Mouse (Mus musculus) kidney, adult 8-10 months (tissue): ENCODE results near the gene Pip4k2a.

Source experiments
- DNase-seq, 2 experiments: peaks; one replicate each; pipeline ENCODE4 v3.0.0; 2022

The Pip4k2a gene

DNA sequence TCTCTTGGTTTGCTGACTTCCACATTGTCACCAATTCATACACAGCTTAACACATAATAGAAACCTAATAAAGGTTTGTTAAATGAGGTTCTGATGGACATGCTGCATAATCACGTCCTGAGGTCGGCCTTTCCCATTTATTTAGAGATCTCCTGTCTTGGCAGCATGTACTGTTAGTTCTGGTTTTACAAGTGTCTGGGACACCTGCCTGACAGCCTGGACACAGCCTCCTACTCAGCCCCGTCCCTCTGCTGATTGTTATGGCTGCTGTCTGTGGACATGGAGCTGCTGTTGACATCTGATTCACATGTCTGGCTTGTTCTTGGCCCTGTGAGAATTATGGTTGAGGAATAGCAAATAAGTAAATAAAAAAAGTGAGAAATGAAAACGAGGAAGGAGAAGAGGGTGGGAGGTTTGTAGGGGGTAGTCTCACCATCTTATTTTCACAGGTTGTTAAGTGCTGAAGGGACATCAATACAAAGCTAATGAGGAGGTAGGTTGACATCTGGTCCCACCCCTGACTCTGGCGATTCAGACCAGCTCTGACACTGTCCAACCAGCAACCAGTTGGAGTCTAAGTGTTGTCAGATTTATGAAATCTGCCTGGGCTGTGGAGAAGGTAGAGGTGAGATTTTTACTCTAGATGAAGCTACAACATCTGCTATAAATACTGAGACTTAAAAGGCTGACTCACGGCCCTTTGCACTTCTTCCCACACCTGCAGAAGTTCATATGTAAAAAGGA lies 166.7 kb downstream of the Pip4k2a start:
- no peak for DNase-seq

DNA sequence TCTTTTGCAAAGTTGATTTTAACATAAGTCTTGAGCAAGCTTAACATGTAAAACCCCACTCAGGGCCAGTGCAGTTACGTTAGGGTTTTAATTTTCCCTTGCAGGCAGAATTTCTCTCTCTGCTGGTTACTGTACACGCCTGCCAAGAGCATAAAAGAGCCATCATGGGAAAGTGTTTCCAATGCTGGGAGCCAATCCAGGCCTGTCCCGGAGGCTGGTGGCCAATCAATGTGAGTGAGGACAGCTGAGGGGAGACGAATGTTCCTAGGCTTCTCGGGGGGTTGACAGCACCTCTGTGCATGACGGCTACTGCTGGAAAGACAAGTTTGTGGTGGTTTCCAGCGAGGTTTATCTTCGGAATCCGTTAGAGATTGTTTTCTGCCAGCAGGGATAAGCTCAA lies 175.2 kb downstream of the Pip4k2a start:
- no peak for DNase-seq

DNA sequence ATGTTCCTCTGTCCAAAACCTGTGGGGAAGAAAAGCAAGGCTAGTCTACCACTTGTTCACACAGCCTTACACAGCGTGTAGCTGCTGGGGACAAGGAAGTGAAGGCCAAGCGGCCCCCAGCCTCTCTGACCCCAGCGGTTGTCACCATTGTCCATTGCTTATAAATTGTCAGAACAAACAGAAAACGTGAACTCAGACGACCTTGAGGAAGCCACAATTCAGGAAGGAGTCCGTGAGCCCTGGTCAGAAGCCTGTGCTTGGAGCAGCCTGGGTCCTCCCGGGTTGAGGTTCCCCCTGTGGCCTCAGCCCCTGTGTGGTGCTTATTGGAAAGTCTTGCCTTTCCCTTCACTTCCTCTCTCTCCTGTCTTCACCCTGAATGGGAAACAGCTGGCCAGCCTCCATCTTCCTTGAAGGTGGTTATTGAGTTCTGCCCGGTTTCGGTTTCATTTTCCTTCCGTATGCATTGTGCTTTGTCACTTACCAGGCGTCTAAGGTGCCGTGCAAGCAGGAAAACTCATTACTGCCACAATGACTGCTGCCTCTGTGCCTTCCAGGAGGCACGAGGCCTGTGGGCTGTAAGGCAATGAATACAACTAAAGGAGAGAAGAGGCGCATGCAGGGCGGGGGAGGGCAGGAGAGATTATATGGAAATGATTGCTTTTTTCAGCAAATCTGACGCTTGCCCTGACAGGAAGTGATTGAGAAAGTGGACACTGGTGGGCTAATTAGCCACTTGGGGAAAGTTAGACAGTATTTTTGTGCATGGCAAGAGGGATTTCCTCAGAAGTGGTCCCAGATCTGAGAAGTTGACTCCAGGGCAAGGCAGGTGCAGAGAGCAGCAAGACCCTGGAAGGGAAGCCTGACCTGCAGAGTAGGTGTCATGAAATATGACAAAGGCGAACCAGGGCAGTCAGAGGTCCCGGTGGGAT lies 176.2 kb downstream of the Pip4k2a start:
- DNase-seq: peak; percentile 55 to 56

DNA sequence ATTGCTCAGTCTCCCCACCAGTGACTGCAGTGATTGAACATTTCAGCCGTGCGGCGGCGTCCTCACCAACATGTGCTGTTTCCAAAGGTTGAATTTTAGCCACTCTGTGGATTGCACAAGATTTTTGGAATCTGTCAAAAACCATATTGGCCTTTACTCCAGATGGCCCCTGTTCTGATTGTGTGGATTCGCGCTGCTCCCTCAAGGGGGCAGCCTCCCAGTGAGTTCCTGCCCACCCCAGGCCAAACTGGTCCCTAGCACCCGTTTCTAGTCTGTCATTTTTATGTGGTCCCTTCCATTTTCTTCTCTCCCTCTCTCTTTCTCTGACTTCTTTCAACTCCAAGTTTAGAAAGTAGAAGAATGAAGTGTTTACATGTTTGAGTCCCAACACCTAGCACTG lies 178.4 kb downstream of the Pip4k2a start:
- DNase-seq: no peak

DNA sequence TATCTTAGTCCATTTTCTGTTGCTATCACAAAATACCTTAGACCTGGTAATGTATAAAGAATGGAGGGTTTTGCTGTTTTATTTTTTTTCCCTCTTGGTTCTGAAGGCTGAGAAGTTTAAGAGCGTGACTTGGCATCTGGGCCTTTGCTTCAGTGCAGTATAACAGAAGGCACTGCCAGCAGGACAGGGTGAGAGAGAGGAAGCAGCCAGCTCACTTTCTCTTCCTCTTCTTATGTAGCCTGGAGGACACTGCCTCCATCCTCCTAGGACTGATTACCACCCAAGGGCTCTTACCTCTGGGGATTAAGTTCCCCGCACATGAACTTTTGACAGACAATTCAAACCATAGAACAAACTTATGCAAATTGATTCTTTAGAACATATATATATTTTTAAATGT lies 181.9 kb downstream of the Pip4k2a start:
- no peak for DNase-seq

DNA sequence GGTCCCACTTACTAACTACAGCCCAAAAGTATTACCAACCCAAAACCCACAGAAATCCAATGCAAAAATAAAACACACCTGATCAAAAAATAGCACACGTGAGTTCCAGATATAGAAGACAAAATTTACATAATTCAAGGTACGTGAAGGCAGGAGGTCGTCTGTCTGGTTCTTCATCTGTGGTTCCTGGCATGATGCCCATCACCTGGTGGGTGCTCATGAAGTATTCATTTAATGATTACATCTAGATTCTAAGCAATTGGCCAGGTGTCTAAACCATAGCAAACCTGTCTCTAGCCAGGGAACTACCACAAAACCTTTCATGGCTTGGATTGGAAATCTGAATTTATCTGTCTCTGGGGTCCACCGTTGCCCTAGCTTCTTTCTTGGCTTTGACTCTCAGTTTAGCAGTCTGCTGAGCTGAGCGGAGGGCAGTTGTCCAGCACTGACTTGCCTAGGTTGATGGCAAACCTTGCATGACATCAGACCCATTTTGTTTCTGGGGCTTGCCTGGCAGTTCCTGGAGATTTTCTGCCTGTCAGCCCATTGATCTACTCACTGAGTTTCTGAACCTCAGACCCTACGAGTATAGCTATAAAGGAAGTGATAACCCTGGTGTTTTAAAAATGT lies 182.5 kb downstream of the Pip4k2a start:
- DNase-seq: no peak

DNA sequence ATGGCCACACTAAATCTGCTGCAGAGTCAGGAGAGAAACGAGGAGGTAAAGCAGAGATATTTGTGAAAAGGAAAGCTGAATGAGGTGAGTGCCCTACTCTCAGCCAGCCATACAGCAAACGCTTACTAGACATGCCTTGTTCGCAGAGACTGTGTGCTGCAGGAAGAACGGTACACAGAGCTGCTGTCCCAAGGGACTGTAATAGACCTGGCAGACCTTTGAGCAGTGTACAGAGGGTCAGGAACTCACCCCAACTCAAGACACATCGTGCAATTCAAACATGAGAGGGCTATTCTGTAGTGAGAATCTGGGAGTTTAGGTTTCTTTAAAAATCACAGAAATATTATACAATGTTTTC lies 183.5 kb downstream of the Pip4k2a start:
- DNase-seq: no peak

DNA sequence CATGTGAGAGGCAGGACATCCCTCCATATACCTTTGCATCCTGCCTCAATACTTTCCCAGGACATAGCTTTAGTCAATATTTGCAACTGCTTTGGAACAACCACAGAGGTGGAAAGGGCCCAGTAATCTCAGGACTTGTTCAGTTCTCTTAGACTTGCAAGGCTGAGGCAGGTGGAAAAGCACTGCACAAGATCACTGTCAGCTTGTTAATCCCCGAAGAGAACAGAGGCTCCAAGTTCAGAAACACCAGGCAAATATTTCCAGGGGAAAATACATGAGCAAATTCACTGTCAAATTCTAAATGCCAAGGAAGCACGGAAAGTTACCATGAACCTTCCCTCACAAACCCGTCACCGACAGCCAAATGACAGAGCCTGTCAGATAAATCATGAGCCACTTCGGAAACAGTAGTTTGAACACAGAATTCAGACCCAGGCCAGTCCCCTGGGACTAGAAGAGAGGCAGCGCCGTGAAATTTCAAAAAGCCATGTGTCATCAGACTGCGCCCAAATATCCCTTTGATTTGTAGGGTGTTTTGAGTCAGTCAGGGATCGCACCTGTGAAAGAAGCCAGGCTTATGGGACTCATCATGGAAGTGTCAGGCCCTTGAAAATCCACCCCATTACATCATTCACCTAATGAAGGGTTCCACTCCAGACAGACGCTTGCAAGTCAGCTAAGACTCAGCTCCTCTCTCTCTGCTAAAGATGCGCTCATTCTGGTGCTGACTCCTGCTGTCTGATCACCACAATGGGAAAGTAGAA lies 184.1 kb downstream of the Pip4k2a start:
- no peak for DNase-seq

DNA sequence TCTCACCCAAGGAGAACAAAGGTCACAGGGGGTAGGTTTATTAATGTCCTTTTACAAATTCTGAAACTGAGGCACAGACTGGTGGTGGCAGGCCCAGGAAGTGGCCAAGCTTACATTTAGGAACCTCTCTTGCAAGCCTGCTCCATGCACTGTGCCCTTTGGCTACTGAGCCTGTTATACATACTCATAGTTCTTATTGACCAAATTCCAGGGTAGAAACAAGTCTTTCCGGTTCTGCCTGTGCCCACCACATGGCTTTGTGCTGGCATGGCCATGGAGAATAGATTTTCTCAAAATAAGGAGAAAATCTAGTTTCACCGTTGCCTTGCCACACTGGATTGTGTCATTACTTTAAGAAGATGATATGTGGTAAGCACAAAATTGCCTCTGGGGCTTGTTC lies 190.0 kb downstream of the Pip4k2a start:
- no peak for DNase-seq

DNA sequence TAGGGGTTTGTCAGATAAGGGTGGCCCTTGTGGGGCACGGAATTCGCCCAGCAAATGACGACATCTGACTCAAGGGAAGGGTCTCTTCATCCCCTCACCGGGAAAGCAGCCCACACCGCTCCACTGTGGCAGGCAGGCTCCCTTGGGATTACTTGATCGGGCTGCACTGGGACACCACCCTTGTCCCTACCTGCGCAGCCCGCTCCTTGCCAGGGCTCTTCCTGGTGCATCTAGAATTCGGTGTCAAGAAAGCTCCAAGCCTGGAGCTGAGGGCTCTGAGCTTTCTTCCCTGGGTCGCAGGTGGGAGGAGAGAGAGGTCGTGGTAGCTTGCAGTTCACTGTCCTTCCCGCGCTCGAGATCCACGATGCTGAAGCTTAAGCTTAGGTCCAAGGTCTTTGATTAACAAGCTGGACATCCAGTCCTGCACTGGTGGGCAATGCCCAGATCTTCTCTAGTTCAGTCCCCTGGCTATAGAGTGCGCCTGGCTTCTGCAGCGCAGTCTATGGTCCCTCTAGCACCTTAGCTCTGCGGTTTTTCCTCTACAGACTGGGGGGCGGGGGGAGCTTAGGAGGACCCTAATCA lies 196.6 kb downstream of the Pip4k2a start:
- no peak for DNase-seq

DNA sequence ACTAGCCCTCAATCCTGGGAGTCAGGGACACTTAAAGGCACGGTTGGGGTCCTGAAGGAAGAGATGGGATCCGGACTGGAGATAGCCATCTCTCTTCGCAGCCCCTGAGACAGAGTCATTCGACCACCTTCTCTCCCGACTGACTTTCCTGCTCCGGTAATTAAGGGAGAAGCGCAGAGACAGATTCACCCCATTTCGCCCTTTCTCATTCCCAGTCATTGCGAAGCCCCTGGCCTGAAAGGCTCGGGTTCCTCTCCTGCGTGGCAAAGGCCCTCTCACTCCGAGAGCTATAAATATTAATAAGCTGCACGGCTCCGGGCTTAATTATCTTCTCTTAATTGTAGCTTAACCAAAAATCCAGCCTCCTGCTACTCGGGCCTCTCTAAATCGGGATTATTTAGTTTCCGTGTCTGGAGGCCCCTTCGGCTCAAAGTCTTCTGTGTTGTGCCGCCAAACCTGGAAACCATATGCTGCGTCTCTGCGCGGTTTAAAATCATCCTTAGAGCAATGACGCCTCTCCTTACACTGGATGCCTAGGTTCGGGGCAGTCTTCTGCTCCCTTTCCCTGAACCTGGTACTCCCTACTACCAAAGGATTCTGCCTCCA lies 197.2 kb downstream of the Pip4k2a start:
- no peak for DNase-seq

DNA sequence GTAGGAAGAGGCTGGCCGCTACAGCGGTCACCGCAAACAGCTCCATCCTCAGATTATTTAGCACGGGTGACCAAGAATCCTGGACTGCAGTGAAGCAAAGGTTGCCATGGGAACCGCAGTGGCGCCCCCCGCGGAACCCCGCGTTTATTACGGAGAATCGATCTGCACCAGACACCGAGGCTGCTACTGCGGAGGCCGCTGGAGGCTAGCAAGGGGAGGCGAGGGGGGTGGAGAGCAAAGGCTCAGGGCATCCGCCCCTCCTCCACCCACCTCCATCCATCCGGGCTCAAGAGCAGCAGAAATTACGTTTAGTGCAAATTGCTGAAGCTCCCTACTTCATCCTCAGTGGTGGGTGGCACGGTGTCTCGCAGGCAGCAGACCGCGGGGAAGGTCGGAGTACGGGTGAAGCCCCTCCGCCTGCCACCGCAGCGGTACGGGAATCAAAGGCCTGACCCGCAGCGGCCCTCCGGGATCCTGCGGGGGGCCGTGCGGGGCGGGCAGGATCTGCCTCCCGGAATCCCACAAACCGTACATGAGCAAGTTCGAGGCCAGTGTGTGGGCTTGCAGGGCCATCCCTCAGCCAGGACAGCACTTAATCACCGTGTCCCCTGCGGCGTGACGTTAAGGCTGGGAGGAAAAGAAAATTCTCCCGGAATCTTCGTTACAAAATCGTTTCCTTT lies 197.8 kb downstream of the Pip4k2a start:
- DNase-seq: no peak

DNA sequence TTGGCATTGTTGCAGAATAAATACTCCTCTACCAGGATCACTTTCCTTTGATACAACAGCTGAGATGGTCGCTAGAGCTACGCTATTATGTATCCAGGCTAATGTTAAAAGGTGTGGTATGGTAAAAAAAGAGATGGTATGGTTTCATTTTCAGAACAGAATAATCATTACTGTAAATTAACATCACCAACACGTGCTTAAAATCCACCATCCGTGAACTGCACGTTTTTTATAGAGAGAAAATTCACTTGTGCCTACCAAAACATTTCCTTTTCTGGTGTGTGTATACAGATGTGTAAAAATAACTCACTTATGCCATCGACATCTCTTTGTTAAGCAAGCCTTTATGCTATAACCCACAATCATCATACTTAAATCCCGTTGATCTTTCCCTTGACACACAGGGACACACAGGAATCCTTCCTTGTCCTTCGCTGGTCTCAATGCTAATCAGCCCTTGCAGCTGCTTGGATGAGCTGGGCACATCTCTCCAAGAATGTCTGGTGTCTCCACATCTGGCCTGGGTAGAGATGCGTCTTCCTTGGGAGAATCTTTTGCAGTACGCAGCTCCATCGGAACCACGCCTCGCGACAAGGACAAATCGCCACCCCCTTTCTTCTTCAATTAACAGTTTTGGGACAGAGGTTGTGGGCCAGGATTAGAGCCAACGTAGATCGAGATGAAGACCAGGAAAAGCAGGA lies 198.5 kb downstream of the Pip4k2a start:
- DNase-seq: no peak

DNA sequence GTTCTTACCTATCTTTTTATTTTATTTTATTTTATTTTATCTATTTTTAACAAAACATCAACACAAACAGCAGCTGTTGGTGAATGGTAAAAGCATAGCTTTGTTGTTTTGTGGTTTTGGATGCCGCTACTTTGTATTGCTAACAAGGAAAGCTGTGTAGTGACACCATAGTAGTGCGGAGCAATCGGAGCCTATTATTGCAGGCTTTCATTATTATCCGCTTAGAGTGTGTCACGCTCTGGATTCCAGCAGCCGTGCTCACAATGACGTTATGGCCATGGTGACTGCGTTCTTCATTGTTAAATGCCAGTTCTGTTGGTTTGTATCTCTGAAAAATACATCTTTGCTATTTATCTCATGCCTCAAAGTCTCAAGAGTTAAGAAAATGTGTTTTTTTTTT lies 200.2 kb downstream of the Pip4k2a start:
- DNase-seq: no peak

DNA sequence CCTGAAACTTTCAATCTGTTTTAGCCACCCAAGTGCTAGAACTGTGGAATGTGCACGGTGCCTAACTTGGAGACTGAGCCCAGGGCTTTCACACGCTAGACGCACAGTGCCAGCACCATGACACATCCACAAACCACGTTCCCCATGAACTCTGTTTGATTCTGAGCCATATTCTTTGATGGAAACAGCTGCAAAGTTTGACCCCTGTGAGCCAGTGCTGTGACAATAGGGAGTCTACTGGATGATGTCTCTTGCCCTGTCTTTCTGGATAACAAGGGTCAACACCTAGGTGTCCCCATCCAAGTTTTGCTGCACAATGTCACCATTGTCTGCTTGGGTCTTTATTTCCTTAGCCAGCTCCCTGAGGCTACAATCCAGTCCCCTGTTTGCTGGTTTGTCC lies 203.7 kb downstream of the Pip4k2a start:
- no peak for DNase-seq
